In genomic region chr1:59914799-59915198, GRCm38 (mm10) we compare ENCODE assay signal across 8 mouse cellular contexts. TPM values are rescaled to one million over a fixed set of nuclear protein-coding genes. Genes with fewer than 3 reads are reported as not detected.
DNase-seq lines count a peak whose midpoint lies in the region; ATAC-seq lines count a peak whose summit lies in the region.

No protein-coding gene starts in this region.

- H3K4me3 ChIP-seq in heart, embryonic 16.5 days (ENCODE audit: low read length): peak overlapping the region; percentile 76
- H3K4me3 ChIP-seq in brown adipose tissue, adult 24 weeks (ENCODE audit: insufficient read depth, low read depth, low read length): peak overlapping the region; percentile 93
- peak overlapping the region; percentile 99; the same call in 1 of the 2 replicates for H3K4me3 ChIP-seq in hindbrain, embryonic 12.5 days
- no peak overlapping the region; the same call in 1 of the 2 replicates for H3K4me3 ChIP-seq in midbrain, embryonic 11.5 days (ENCODE audit: low read depth, low read length)

- no peak for DNase-seq in heart, postnatal 4 days
- DNase-seq in midbrain, embryonic 11.5 days (ENCODE audit: low spot score, missing footprints): no peak
- no peak for DNase-seq in urinary bladder, postnatal 14 days (ENCODE audit: low spot score)
- no peak for DNase-seq in left cerebral cortex, adult 9 months (ENCODE audit: low spot score in 2 of 2)
- DNase-seq in gastrocnemius, postnatal 36 days: no peak

- H3K4me2 ChIP-seq in heart, embryonic 16.5 days (ENCODE audit: low read depth, low read length): peak overlapping the region; percentile 73
- peak overlapping the region; percentile 83 for H3K4me2 ChIP-seq in hindbrain, embryonic 12.5 days (replicated peaks)
- H3K4me2 ChIP-seq in midbrain, embryonic 11.5 days: peak overlapping the region; percentile 78; the same call in 1 of the 2 replicates

- H3K27me3 ChIP-seq in heart, embryonic 16.5 days (ENCODE audit: control insufficient read depth, insufficient read depth, low read length): no peaks in the 10 kb centered on the region
- no peaks in the 10 kb centered on the region for H3K27me3 ChIP-seq in hindbrain, embryonic 12.5 days
- no peaks in the 10 kb centered on the region for H3K27me3 ChIP-seq in midbrain, embryonic 11.5 days (ENCODE audit: control insufficient read depth, insufficient read depth, low read length)

- H3K9me3 ChIP-seq in heart, embryonic 16.5 days (replicated peaks; ENCODE audit: control insufficient read depth, low read length): no peaks in the 10 kb centered on the region
- H3K9me3 ChIP-seq in hindbrain, embryonic 12.5 days (replicated peaks): no peaks in the 10 kb centered on the region
- no peaks in the 10 kb centered on the region for H3K9me3 ChIP-seq in midbrain, embryonic 11.5 days (ENCODE audit: control insufficient read depth, low read length)

- intact Hi-C loops in gastrocnemius, postnatal 36 days (cut with DNase I): no loop called here

- no peak overlapping the region for H3K27ac ChIP-seq in heart, embryonic 16.5 days (ENCODE audit: low read length)
- H3K27ac ChIP-seq in brown adipose tissue, adult 24 weeks (replicated peaks; ENCODE audit: low read depth, low read length): no peak overlapping the region
- H3K27ac ChIP-seq in hindbrain, embryonic 12.5 days: no peak overlapping the region
- H3K27ac ChIP-seq in midbrain, embryonic 11.5 days (ENCODE audit: low read depth, low read length): no peak overlapping the region

- no peaks in the 10 kb centered on the region for H3K36me3 ChIP-seq in heart, embryonic 16.5 days (ENCODE audit: control insufficient read depth, insufficient read depth)
- H3K36me3 ChIP-seq in hindbrain, embryonic 12.5 days: no peaks in the 10 kb centered on the region
- H3K36me3 ChIP-seq in midbrain, embryonic 11.5 days (ENCODE audit: control insufficient read depth, insufficient read depth, low read length): no peaks in the 10 kb centered on the region

- H3K9ac ChIP-seq in heart, embryonic 16.5 days (ENCODE audit: low read length): no peak overlapping the region; the same call in 1 of the 2 replicates
- H3K9ac ChIP-seq in hindbrain, embryonic 12.5 days: peak overlapping the region; percentile 99; the same call in 1 of the 2 replicates
- no peak overlapping the region for H3K9ac ChIP-seq in midbrain, embryonic 11.5 days (ENCODE audit: low read length)

- H3K4me1 ChIP-seq in heart, embryonic 16.5 days (ENCODE audit: control insufficient read depth, insufficient read depth, low read length): peaks cover 29% of the 10 kb centered on the region
- H3K4me1 ChIP-seq in brown adipose tissue, adult 24 weeks (ENCODE audit: control insufficient read depth, insufficient read depth, insufficient read length, low read length): peaks cover 7% of the 10 kb centered on the region; the same call in 1 of the 2 replicates
- H3K4me1 ChIP-seq in hindbrain, embryonic 12.5 days: peaks cover 23% of the 10 kb centered on the region
- H3K4me1 ChIP-seq in midbrain, embryonic 11.5 days (ENCODE audit: control insufficient read depth, insufficient read depth, low read length): peaks cover 11% of the 10 kb centered on the region

- no peak for ATAC-seq in heart, embryonic 16.5 days (replicated peaks; ENCODE audit: extremely low read depth, insufficient read depth, low FRiP score)
- ATAC-seq in hindbrain, embryonic 12.5 days (ENCODE audit: low FRiP score): no peak
- no peak for ATAC-seq in midbrain, embryonic 11.5 days (ENCODE audit: low FRiP score)

- WGBS in heart, embryonic 16.5 days: 49% methylated on average over 3 of the region's 3 CpGs
- WGBS in hindbrain, embryonic 12.5 days: 75% methylated on average over 3 of the region's 3 CpGs
- WGBS in midbrain, embryonic 11.5 days: 68% methylated on average over 3 of the region's 3 CpGs

RNA-seq across cellular contexts. Expression of gene Fam117b, which starts 2.0 kb away (rescaled TPM):
- 2.9 and 4.8 TPM in 2 replicates for polyA plus RNA-seq in heart, embryonic 16.5 days (2015; fragmentation: Nextera tagmentation; extraction: Ambion mirVana)
- 10 to 100 TPM; 12.1 to 13.1 TPM for total RNA-seq in heart, postnatal 4 days (2021)
- 3.8 and 5.0 TPM in 2 replicates for polyA plus RNA-seq in brown adipose tissue, adult 24 weeks (2012; ENCODE audit: insufficient read depth, insufficient read length, missing spikeins)
- polyA plus RNA-seq in hindbrain, embryonic 12.5 days (2016; fragmentation: Nextera tagmentation; extraction: Ambion mirVana): 34.5 and 38.0 TPM in 2 replicates
- 14.6 and 17.6 TPM in 2 replicates for polyA plus RNA-seq in midbrain, embryonic 11.5 days (2014; fragmentation: Nextera tagmentation; extraction: Ambion mirVana)
- total RNA-seq in gastrocnemius, postnatal 36 days (2021): 1 to 10 TPM; 4.2 to 5.5 TPM
